Mouse (Mus musculus): ENCODE measurements around the gene Nif3l1. TPM values are rescaled to one million over a fixed set of nuclear protein-coding genes. Genes with fewer than 3 reads are reported as not detected.
A peak's percentile ranks its signal among the peaks of the same experiment; 100 is the strongest.

The Nif3l1 gene
- total and polyA plus RNA-seq, 3 experiments = 28.5 to 32.8 TPM; not detected in 1

- Histone ChIP-seq H3K27ac (ENCODE audit: control insufficient read depth, low read depth, low read length) (no peak overlapping the region), H3K9me3 (replicated peaks; ENCODE audit: insufficient read depth, low read length) (no peaks in the 10 kb centered on the region), H3K4me3 (ENCODE audit: control insufficient read depth in 1 of 2, insufficient read depth in 1 of 2, low read depth in 2 of 2, low read length in 2 of 2) (no peak overlapping the region), H3K79me2 (ENCODE audit: control insufficient read depth, insufficient read depth, low read length, poor library complexity) (peaks cover 11% of the 10 kb centered on the region), H3K9ac (ENCODE audit: control insufficient read depth, low read depth, low read length, poor library complexity, severe bottlenecking) (no peak overlapping the region), H3K36me3 (ENCODE audit: control insufficient read depth in 1 of 2, insufficient read depth in 2 of 2, low read length in 2 of 2) (peaks cover 10 to 74% of the 10 kb centered on the region in 2 experiments), H3K4me1 (ENCODE audit: control insufficient read depth in 1 of 2, insufficient read depth in 2 of 2, low read length in 2 of 2) (no peaks in the 10 kb centered on the region), H3K27me3 (ENCODE audit: control insufficient read depth in 1 of 2, insufficient read depth in 2 of 2, low read length in 2 of 2) (no peaks in the 10 kb centered on the region)
- TF ChIP-seq ZMIZ1 (IDR thresholded peaks at IDR 0.05; ENCODE audit: low read depth, low read length) = no peak
- TF ChIP-seq GATA1 (IDR thresholded peaks at IDR 0.05; ENCODE audit: low read depth, low read length) = no peak
- no peak for TF ChIP-seq TAL1 (IDR thresholded peaks at IDR 0.05; ENCODE audit: low read length)
- no peak for TF ChIP-seq GABPA (IDR thresholded peaks at IDR 0.05; ENCODE audit: low read depth, low read length)
- no peak for TF ChIP-seq POLR2AphosphoS5 (IDR thresholded peaks at IDR 0.05; ENCODE audit: borderline replicate concordance, low read depth, low read length)
- no peak for TF ChIP-seq MXI1 (IDR thresholded peaks at IDR 0.05; ENCODE audit: low read depth, low read length)
- TF ChIP-seq SMC3 (IDR thresholded peaks at IDR 0.05; ENCODE audit: low read depth, low read length) = no peak
- no peak for TF ChIP-seq MYB (IDR thresholded peaks at IDR 0.05; ENCODE audit: low read depth, low read length)
- TF ChIP-seq POLR2A (IDR thresholded peaks at IDR 0.05; ENCODE audit: control insufficient read depth in 1 of 2, insufficient read depth in 1 of 2, low read depth in 1 of 2, low read length in 2 of 2, poor library complexity in 1 of 2) = no peak
- no peak for TF ChIP-seq TCF12 (IDR thresholded peaks at IDR 0.05; ENCODE audit: low read depth, low read length)
- TF ChIP-seq USF2 (IDR thresholded peaks at IDR 0.05; ENCODE audit: borderline replicate concordance in 1 of 2, insufficient read depth in 1 of 2, low read depth in 1 of 2, low read length in 2 of 2) = no peak
- no peak for TF ChIP-seq CTCF (IDR thresholded peaks at IDR 0.05 in 2 of 3, conservative IDR thresholded peaks at IDR 0.05 in 1 of 3; ENCODE audit: control insufficient read depth in 1 of 3, insufficient read depth in 1 of 3, low read depth in 2 of 3, low read length in 3 of 3, poor library complexity in 1 of 3, severe bottlenecking in 1 of 3)
- TF ChIP-seq E2F4 (IDR thresholded peaks at IDR 0.05; ENCODE audit: borderline replicate concordance, low read depth, low read length) = no peak
- no peak for TF ChIP-seq KAT2A (conservative IDR thresholded peaks at IDR 0.05; ENCODE audit: low read depth, low read length)
- DNase-seq (ENCODE audit: low read depth, low spot score) = peak; percentile 37
Measured at GRCm38 (mm10) chr1:58416048-58416447, 28.9 kb upstream of the Nif3l1 start.

- DNase-seq (ENCODE audit: low read depth, low spot score) = no peak
- peaks cover 0 to 5% of the 10 kb centered on the region in 2 experiments; a peak in 1 of 4 replicates for H3K4me1 ChIP-seq (ENCODE audit: control insufficient read depth in 1 of 2, insufficient read depth in 2 of 2, low read length in 2 of 2)
- no peak overlapping the region for H3K9ac ChIP-seq (ENCODE audit: control insufficient read depth, low read depth, low read length, poor library complexity, severe bottlenecking)
- TF ChIP-seq E2F4 (IDR thresholded peaks at IDR 0.05; ENCODE audit: borderline replicate concordance, low read depth, low read length) (no peak), MYB (IDR thresholded peaks at IDR 0.05; ENCODE audit: low read depth, low read length) (no peak), CHD1 (IDR thresholded peaks at IDR 0.05; ENCODE audit: low read depth, low read length) (no peak)
- H3K27ac ChIP-seq (ENCODE audit: control insufficient read depth, low read depth, low read length) = no peak overlapping the region
- H3K4me3 ChIP-seq (ENCODE audit: control insufficient read depth in 1 of 2, insufficient read depth in 1 of 2, low read depth in 2 of 2, low read length in 2 of 2) = no peak overlapping the region
- H3K79me2 ChIP-seq (ENCODE audit: control insufficient read depth, insufficient read depth, low read length, poor library complexity) = peaks cover 34% of the 10 kb centered on the region
- H3K9me3 ChIP-seq (replicated peaks; ENCODE audit: insufficient read depth, low read length) = no peaks in the 10 kb centered on the region
- H3K36me3 ChIP-seq (ENCODE audit: control insufficient read depth in 1 of 2, insufficient read depth in 2 of 2, low read length in 2 of 2) = peaks cover 27 to 52% of the 10 kb centered on the region in 2 experiments
- H3K27me3 ChIP-seq (ENCODE audit: control insufficient read depth in 1 of 2, insufficient read depth in 2 of 2, low read length in 2 of 2) = no peaks in the 10 kb centered on the region
Measured at GRCm38 (mm10) chr1:58420032-58420431, 24.9 kb upstream of the Nif3l1 start.
